Mouse (Mus musculus): Measurements from ENCODE around the gene Gtf2ird1.
"Not testable (repeated sequence)": the region's sequence is repeated elsewhere in the genome, so short reads cannot be mapped to it uniquely, and the experiment has no call there.

The Gtf2ird1 gene

DNA sequence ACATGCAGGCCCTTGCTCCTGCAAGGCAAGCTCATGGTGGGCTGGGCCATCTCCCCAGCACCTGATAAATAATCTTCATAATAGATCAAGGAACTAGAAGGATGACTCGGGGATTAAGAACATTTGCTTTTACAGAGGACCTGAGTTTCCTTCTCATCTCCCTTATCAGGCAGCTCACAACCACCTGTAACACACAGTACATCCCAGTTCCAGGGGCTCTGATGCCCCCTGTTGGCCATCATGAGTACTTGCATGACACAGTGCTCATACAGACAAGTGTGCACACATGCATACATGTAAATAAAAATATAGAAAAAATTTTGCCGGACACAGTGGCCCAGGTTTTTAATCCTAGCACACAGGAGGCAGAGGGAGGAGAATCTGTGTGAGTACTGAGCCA lies 17.4 kb upstream of the Gtf2ird1 start:
- no peak for DNase-seq

DNA sequence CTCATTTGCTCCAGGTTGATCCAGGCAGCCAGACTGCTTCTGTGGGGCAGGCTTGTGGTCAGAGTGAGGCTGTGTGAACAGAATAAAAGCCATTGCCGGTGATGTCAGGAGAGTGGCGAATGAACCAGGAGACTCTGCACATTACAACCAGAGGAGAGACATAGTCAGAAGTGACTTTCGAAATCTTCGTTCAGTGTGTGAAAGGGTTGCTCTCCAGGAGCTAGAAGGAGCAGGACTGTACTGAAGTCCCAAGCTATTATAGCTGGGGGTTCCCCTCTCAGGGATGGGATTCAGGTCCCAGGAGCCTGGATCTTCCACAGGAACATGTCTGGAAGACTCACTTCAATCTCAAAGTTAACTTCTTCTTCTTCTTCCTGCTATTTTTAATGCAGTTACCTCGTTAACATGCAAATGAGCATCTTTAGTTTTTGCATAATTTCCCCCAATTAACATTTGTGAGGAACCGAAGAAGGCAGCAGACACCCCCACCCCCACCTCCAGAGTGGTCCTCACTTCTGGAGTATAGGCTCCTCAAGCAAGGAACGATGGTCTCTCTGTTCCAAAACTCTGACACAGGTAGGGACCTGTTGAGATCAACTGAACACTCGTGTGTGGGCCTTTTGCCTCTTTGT lies 14.1 kb upstream of the Gtf2ird1 start:
- no peak for DNase-seq

DNA sequence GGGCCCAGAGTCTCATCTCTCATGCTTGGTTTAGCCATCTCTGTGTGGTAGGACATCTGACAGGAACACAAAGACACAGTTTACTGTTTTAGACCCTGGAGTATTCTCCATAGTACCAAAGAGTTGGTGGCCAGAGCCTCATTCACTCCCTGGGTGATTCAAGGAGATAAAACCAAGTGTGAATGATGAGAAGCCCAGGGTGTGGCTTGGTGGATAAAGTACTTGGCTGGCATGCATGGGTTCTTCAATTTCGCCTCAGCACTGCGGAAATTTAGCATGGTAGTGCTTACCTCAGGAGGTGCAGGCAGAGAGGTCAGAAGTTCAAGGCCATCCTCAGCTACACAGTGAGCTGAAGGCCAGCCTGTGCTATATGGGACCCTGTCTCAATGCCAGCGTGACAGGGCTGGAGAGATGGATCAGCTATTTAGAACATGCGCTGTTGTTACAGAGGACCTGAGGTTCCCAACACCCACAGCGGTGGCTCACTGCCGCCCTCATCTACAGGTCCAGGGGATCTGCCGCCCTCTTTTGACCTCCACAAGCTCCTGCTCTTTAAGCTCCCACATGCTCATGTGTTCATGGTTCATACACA lies 13.1 kb upstream of the Gtf2ird1 start:
- DNase-seq, result no peak

DNA sequence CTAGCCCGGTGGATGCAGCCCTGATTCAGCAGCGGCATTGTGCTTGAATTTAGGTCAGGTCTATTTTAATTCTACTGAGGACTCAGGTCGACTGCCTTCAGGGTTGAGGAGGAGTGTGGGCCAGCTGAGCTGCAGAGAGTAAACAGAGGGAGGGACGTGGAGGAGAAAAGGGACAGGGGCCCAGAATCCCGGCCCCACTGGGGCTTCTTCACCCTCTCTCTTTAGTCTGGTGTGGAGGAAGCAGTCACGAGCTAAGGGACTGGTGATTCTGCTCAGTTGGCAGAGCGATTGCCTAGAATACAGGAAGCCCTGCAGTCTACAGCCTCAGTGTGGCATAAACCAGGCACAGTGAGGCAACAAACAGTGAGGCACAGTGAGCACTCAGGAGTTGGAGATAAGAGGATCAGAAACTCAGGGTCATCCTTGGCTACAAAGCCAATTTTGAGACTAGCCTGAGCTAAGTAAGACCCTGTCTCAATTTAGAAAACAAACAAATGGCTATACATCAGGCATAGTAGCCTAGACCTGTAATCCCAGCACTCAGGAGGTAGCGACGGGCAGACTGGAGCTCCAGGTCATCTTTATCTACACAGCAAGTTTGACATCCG lies 11.7 kb upstream of the Gtf2ird1 start:
- DNase-seq, result no peak

DNA sequence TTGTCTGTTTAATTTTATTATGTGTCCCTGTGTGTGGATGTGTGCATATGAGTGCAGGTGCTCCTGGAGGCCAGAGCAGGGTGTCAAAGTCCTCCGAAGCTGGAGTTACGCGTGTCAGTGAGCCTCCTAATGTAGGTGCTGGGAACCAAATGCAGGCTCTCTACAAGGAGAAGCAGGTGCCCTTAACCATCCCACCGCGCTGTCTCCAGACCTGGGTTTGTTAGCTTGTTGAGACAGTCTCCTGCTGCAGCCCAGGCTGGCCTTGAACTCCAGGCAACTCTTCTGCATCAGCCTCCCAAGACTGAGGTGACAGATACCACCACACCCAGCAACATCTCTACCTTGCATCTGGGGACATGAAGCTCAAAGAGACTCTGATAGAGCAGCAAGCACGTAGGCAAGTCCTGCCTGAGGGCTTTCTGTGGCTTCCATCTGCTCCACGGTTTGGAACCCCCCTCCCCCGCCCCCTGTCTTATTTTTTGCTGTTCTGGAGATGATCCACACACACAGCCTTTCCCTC lies 10.6 kb upstream of the Gtf2ird1 start:
- DNase-seq, result peak in 1 of 2 experiments; percentile 13

DNA sequence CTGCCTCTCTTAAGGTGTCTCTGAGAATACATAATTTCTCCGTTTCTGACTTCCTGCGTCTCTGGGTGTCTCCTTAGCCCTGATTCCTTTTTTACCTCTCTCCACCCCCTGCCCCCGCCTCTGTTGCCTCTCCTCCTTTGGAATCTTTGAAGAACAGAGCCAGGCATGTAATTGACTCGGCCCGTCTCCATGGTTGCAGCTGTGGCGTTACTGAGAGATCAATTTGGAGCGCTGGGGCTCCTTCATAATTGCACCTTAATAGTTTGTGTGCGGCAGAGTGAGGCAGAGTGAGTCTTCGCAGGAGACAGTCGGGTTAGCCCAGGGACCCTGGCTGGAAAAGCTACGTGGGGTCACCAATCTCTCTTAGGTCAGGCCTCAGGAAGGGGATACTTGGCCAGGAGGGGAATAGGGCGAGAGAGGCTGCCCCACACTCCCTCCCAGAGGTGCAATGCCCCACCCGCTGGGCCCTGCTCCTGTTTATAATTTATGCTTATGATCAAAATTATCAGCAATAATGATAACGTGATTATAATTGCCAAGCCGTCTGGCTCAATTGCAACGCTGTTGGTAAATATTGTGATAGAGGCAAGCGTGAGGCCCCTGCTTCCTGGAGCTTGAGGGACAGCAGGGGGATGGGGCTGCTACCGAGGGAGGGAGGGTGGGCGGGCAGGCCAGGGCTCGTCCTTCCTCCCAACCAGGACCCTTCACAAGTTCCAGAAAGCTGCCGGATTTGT lies 9.9 kb upstream of the Gtf2ird1 start:
- peak in 1 of 2 experiments; percentile 12 for DNase-seq

DNA sequence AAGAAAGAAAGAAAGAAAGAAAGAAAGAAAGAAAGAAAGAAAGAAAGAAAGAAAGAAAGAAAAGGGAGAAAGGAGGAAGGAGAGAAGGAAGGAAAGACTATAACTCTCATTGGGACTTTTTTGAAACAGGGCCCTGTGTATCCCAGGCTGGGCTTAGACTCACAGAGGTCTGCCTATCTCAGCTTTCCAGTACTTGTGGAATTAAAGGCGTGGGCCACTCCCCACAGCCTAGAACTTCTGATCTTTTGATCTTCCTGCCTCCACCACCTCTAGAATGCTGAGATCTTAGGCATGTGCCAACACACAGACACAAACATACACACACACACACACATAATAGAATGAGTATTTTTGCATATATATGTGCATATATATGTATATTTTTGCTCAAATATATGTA lies 8.7 kb upstream of the Gtf2ird1 start:
- DNase-seq, result no peak

DNA sequence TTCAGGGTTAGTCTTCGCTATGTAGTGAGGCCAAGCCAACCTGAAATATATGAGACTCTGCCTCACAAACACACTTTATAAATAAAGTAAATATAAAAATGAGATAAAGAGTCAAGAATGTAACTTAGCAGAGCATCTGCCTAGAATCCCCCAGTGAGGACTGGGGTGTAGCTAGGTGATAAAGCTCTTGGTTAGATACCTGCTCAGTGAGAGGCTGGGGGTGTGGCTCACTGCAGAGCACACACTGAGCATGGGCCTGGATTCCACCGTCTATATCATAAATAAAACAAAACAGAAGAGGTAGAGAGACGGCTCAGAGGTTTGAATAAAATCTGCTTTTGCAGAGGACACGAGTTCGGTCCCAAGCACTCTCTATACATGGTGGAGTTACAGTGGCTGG lies 7.7 kb upstream of the Gtf2ird1 start:
- no peak for DNase-seq

DNA sequence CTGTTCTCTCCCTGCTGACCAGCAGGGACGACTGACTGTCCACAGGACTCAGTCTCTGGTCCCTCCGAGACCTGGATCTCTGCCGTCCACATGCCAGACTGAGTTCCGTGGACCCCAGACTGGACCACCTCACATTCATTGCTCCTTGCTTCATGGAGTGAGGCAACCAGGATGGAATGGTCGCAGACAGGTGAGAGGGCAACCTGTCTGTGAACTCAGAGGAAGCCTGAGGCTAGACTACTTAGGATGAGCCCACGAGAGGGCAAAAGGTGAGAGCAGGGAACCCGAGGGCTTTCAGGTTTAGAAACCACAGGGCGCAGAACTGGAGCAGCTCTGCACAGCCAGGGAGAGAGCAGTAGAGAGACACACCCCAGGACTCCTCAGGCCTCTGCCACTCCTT lies 6.2 kb upstream of the Gtf2ird1 start:
- peak in 1 of 2 experiments; percentile 15 for DNase-seq

DNA sequence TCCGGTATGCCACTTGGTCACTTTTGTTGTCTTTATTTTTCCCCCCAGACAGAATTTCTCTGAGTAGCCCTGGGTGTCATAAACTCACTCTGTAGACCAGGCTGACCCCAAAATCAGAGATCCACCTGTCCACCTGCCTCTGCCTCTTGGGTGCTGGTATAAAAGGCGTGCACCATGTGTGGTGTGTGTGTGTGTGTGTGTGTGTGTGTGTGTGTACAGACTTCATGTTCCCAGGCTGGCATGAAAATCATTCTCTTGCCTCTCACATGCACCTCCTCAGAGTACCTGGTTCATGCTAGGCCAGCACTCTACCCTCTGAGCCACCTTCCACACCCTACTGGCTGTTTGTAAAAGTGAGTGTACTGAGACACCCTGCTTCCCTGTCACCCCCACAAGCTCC lies 5.8 kb upstream of the Gtf2ird1 start:
- no peak for DNase-seq

DNA sequence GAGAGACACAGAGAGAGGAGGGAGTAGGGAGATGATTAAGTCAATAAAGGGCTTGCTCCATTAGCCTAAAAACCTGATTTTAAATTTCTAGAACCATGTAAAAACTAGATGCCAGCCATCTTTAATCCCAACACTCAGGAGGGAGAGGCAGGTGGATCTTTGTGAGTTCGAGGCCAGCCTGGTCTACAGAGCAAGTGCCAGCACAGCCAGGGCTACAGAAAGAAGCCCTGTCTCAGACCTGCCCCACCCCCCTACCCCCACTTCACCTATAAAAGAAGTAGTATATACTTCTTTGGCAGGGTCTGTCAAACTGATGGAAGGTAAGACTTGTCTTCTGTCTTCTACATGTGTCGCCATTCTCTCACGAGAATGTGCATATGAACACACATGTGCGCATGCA lies 4.0 kb upstream of the Gtf2ird1 start:
- no peak for DNase-seq

DNA sequence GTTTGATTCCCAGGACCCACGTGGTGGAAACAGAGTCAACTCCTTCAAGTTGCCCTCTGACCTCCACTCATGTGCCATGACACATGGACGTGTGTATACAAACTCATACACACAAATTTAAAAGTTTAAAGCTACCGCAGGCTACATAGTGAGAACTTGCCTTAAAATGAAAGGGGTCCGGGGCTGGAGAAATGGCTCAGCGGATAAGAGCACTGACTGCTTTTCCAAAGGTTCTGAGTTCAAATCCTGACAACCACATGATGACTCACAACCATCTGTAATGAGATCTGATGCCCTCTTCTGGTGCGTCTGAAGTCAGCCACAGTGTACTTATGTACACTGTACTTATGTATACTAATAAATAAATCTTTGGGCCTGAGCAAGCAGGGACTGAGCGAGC lies 2.6 kb upstream of the Gtf2ird1 start:
- peak in 1 of 2 experiments; percentile 5 for DNase-seq

DNA sequence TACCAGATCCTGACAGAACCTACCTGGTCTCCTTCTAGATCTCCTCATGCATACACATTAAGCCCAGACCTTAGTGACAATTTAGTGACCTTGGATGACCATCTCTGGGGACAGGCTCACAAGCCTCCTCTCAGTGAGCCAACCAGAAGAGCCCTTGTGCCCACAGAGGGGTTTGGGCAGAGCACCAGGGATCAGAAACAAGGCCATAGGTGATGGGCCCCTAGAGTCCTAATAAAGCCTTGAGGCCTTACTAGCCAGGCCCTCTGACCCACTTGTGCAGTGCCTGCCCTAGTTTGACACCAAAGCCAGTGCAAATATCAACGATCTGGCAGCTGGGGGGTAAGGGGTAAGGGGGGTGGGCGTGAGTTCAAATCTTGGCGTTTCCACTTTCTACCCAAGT lies 1.9 kb upstream of the Gtf2ird1 start:
- peak in 1 of 2 experiments; percentile 12 for DNase-seq

DNA sequence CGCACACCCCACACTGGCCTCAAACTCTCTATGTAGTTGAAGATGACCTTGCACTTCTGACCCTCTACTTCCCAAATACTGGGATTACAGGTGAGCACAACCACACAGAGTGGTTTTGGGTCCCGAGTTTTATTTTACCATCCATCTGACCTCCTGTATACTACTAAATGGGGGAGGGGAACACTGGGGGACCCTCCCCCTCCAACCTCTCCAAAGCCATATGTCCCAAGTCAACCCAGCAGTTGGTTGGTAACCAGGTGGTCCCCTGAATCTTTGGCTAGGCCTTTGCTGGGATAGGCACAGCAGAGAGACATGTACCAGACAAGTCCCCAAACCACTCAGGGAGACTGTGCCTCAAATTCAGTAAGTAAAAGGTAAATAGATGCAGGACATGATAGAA lies 855 bp upstream of the Gtf2ird1 start:
- DNase-seq, result peak in 1 of 2 experiments; percentile 6

DNA sequence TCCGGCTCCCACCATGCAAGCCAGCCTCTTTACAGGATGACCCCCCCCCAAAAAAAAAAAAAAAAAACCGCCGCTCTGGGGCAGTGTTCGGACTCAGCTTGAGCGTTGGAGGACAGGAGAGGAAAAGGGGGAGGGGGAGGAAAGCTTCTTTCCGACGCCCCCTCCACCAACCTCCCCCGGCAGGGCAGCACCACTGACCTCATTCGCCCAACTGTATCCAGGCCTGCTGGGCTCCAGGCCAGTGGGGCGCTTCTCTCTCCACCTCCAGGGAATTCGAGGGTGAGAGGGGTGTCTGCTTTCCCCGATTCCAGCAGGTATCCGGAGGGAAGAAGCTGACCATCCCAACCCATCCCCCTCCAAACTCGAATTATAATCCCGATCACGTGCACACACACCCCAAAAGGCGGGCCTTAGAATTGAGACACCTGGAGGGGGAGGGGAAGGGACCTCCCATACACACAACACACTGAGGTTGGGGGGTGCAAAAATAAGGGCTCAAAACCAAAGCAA lies 547 bp downstream of the Gtf2ird1 start:
- peak; percentile 64 to 68 for DNase-seq

DNA sequence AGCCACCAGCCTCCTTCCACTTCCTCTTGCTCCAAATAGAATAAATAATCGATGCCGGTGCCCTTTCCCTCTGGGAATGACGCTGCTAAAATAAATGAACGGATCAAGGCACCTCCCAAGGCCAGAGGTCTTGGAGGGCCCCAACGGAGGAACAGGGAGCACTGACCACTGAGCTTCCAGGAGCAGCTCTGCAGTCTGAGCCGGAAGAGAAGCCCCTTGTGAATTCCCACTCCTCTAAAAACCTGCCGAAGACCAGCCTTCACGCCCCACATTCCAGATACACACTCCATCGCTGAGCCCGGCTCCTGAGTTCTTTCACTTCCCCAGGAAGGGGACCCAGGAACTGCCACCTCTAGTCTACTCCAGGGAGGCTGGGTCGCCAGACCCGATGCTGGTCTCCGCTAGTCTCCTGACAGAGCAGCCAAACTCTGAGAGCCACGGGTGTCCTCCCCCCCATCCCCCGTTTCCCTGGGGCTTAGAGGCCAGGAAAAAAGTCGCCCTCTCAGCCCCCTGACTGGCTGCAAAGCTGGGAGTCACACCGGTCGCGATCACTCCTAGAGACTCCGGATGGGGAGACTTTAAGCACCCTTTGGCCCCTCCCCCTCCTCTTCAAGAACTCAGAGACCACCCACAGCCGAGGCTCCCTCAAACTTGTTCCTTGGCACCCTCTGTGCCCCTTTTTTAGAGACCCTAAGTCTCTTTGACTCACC lies 1.2 kb downstream of the Gtf2ird1 start:
- DNase-seq, result peak; percentile 51 to 61

DNA sequence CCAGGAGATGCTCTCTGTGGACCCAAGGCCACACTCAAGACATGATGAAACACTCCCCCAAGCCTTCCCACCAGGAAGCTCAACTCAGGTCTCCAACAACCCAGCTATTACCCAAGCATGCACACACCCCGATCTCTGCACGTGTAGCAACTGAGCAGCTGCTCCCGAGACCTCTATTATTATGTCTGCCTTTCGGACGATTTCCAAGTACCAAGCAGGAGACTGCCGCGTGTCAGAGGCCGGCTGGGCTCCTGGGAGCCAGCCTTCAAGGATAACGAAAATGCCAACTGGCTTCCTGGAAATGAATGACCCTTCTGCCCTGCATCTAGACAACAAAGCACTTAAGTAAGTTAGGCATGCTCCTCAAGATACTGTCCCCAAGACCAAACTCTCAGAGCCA lies 2.1 kb downstream of the Gtf2ird1 start:
- peak in 1 of 2 experiments; percentile 28 for DNase-seq

DNA sequence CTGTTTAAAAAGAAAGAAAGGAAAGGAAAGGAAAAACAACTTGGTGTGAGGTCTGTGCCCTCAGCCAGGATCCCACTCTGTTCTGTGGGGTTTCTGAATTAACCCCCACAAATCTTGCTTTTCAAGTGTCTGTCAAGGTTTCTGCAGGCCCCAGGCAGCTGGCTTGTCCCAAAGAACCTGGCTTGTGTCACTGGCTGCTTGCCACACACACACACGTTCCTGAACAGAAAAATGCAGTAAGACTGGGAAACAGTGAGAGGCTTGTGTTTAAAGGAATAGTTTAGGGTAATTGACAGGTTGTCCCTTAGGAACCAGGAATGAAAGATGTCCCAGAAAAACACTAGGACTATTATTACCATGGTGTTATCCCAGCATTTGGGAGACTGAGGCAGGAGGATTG lies 2.9 kb downstream of the Gtf2ird1 start:
- DNase-seq, result no peak

DNA sequence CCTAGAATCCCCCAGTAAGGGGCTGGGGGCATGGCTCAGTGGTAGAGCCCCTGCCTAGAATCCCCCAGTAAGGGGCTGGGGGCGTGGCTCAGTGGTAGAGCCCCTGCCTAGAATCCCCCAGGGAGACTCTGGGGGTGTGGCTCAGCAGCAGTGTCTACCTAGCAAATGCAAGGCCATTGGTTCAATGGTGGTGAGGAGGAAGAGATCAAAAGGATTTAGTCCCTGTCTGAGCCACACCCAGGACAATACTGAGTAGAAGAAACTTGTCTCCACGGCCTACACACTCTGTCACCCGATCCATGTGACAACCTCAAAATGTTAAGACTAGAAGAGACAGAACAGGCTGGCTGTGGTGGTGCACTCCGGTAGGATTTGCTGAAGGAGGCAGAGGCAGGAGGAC lies 9.8 kb downstream of the Gtf2ird1 start:
- not testable (repeated sequence) for DNase-seq

DNA sequence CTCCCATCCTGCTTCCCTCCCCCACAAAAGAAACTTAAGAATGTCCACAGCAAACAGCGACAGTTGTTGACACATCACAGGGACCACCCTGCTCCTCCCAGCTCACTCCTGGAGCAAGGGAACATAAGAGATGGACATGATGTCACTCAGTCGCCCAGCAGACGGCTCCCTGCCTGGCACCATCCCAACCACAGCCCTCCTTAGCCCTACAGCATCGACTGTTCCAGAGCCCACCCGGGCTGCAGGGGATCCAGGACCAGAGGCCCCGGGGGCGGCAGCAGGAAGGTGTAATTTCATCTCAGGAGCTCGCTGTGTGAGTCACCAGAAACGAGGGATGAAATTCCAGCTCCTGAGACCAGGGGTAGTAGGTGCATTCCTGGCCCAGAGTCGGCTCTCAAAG lies 10.6 kb downstream of the Gtf2ird1 start:
- DNase-seq, result peak; percentile 56 to 64

DNA sequence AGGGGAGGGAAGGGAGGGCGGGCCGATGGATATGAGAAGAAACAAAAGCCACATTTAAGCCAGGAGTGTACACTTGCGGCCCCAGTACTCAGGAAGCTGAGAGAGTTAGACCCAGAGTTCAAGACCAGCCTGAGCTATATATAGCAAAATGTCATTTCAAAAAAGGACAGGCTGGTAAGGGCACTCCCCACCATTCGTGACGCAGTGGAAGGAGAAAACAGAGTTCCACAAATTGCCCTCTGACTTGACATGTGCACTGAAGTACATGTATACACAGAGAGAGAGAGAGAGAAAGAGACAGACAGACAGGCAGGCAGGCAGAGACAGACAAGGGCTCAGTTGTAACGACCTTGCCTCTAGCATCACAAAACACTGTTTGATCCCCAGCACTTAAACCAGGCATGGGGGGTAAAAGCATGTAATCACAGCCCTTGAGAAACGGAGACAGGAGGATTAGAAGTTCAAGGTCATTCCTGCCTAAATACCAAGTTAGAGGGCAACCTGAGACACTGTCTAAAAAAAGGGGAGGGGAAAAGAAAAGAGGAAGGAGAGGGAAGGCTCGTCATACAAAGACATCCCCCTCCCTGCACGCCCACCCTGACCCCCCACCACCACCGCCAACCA lies 11.2 kb downstream of the Gtf2ird1 start:
- DNase-seq, result no peak

DNA sequence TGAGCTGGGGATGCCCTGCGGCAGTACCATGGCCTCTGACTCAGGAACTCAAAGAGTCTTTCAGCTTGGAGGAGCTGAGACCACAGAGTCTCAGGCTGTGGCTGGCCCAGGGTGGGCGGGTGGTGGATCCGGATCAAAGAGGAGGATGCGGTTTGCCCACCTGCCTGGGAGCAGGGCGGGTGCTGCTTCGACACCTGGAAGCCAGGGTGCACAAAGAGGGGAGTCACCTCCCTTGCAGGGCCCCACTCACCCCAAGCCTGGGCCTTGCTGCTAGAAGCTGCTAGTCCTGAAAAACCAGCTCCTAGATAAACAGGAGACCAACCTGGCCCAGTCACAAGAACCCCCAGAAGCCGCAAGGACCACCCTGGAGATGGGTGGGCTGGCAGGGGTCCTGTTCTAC lies 12.0 kb downstream of the Gtf2ird1 start:
- DNase-seq, result peak in 1 of 2 experiments; percentile 53
